Comparison of ENCODE assay signal across 17 mouse cellular contexts in genomic region chr1:187841629-187842028, GRCm38 (mm10).
"Had no signal": no experiment of that assay in that cellular context is flagged by ENCODE, and none has a peak within 500 bp of the region (broad histone marks: within the 10 kb centered on the region; RNA-seq: fewer than 3 reads in every experiment).

No protein-coding gene starts in this region.

- H3K4me3 ChIP-seq: limb, embryonic 15.5 days; liver, embryonic 12.5 days; lung, embryonic 15.5 days; midbrain, embryonic 13.5 days; myocyte; neural tube, embryonic 15.5 days had no signal

- H3K36me3 ChIP-seq: limb, embryonic 15.5 days; liver, embryonic 12.5 days; lung, embryonic 15.5 days; midbrain, embryonic 13.5 days; neural tube, embryonic 15.5 days had no signal

- H3K9ac ChIP-seq: limb, embryonic 15.5 days; liver, embryonic 12.5 days; lung, embryonic 15.5 days; midbrain, embryonic 13.5 days; neural tube, embryonic 15.5 days had no signal

- DNase-seq: kidney, adult 8-10 months; kidney, postnatal 25 days; layer of hippocampus, adult 9-11 months; layer of hippocampus, postnatal 36 days; lung, postnatal 14 days; right cerebral cortex, adult 18-20 months; right cerebral cortex, postnatal 25 days; thymus, adult 2 months; thymus, postnatal 25 days had no signal

- ATAC-seq: liver, embryonic 12.5 days; midbrain, embryonic 13.5 days had no signal

- H3K4me2 ChIP-seq: limb, embryonic 15.5 days; liver, embryonic 12.5 days; lung, embryonic 15.5 days; midbrain, embryonic 13.5 days; neural tube, embryonic 15.5 days had no signal

- H3K27me3 ChIP-seq: limb, embryonic 15.5 days; liver, embryonic 12.5 days; lung, embryonic 15.5 days; midbrain, embryonic 13.5 days; neural tube, embryonic 15.5 days had no signal

- H3K4me1 ChIP-seq: limb, embryonic 15.5 days; liver, embryonic 12.5 days; neural tube, embryonic 15.5 days had no signal

- H3K27ac ChIP-seq: limb, embryonic 15.5 days; liver, embryonic 12.5 days; lung, embryonic 15.5 days; macrophage; midbrain, embryonic 13.5 days; neural tube, embryonic 15.5 days; stomach, postnatal 0 days had no signal

- H3K9me3 ChIP-seq: limb, embryonic 15.5 days; liver, embryonic 12.5 days; lung, embryonic 15.5 days; midbrain, embryonic 13.5 days; neural tube, embryonic 15.5 days had no signal
